Mouse (Mus musculus) layer of hippocampus, adult 11-12 months (tissue): ENCODE data around the gene Mrps21.
A peak's percentile ranks its signal among the peaks of the same experiment; 100 is the strongest.

Experiments used
- DNase-seq: peaks from one replicate; pipeline ENCODE4 v3.0.0; 2022; ENCODE audit warnings: low spot score

Gene Mrps21

DNA sequence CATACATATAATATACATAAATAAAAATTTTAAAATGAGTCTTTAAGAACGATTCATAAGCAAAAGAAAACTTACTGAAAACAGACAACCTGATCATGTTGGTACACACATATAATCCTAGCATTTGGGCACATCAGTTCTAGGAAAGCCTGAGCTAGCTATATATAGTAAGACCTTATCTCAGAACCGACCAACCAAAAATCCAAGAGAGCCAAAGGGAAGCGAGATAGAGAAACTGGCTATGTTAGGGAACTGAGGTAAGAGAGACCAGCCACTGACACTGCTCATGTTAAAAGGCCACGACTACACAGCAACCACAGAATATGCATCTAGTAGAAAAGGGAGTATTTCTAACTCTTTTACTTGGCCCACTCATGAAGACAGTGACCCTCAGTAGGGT lies 20.7 kb downstream of the Mrps21 start:
- DNase-seq, result no peak

DNA sequence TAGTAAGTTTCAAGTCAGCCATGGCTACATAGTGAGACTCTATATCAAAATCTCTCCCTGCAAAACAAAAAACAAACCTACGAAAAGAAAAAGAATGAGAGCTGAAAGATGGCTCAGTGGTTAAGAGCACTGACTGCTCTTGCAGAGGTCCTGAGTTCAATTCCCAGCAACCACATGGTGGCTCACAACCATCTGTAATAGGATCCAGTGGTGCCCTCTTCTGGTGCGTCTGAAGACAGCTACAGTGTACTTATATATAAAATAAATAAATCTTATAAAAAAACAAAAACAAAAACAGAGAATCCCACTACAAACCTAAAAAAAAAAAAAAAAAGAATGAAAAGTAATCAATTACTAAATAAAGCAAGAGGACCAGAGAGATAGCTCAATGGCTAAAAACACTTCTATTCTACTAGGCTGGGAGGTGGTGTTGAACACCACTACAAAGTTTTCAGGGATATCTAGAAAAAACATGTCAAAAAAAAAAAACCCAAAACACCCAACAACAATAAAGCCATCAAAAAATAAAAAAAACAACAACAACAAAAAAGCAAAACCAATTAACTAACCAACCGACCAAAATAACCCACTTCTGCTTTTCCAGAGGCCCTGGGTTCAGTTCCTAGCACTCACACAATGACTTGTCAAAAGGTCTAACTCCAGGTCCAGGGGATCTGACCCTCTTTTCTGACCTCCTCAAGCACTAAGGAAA lies 28.7 kb downstream of the Mrps21 start:
- no peak for DNase-seq

DNA sequence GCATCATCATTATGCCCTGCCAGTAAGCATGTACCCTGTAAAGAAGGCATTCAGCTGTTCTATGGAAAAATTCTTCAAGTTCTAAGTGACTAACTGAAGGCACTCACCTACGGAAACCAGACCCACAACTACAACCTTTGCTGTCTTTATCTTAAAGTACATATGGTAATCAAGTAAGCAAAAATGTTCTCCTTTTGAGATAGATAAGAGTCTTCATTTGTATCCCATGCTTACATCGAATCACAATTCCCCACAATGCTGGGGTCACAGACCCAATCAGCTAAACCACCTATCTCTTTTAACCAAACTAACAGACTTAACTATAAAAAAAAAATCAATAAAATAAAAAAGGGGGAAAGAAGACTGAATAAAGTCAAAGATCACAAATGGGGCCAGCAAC lies 32.1 kb downstream of the Mrps21 start:
- no peak for DNase-seq

DNA sequence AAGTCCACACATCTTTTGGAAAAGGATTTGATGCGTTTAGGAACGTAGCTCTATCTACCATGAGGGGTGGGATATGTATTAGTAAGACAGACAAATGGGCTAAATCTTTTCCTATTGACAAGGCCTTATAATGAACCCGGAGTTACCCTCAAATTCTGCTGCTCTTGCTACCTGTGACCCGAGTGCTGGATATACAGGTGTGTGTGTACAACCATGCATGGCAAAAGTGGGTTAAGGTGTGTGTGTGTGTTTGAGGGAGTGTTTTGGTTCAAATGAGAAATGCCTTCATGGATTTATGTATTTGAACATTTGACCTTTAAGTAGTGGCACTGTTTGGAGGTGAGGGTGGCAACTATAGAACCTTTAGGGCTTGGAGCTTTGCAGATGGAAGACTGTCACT lies 42.3 kb downstream of the Mrps21 start:
- no peak for DNase-seq

- DNase-seq, result no peak
These were observed 45.0 kb downstream of the Mrps21 start for GRCm38 (mm10) chr3:95826275-95826674.

DNA sequence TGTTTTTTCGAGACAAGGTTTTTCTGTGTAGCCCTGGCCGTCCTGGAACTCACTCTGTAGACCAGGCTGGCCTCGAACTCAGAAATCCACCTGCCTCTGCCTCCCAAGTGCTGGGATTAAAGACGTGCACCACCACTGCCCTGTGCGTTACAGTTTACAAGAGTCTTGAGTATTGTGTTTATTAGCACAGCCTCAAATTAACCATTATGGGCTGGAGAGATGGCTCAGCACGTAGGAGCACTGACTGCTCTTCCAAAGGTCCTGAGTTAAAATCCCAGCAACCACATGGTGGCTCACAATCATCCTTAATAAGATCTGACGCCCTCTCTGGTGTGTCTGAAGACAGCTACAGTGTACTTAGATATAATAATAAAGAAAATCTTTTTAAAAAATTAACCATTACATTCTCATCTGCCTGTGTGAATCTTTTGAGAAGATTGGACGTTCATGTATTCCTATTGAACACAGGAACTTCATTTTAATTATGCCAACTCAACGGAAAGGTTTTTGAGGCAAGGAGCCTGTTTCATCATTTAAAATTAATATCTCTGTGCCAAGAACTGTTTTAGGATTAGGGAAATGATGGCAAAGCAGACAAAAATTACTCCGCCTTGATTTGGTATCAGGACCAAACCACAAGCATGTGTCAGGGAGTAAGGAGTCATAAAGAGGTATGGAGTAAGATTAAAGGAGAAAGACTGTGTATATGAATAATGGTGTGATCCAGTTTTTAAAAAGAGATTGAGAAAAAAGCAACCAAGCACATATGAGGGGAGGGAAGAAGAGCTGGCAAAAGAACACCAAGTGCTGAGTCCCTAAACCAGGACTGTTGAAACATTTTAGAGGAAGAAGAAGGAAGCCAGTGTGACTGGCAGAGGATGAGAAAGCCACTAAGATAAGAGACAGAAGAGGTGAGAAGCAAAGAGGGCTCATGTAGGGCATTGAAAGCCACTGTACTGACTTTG lies 51.0 kb downstream of the Mrps21 start:
- DNase-seq, result peak; percentile 15

GRCm38 (mm10) chr3:95819351-95819985 lies 51.9 kb downstream of the Mrps21 start:
- DNase-seq, result peak; percentile 100

- peak; percentile 76 for DNase-seq
These were observed 52.6 kb downstream of the Mrps21 start, which contains the start of gene Rprd2 for GRCm38 (mm10) chr3:95818571-95819288. Gene Rprd2 (minus strand): TSS chr3:95818863.

GRCm38 (mm10) chr3:95818026-95818511 lies 53.2 kb downstream of the Mrps21 start:
- peak; percentile 32 for DNase-seq

GRCm38 (mm10) chr3:95816681-95817080 lies 54.6 kb downstream of the Mrps21 start:
- DNase-seq, result no peak
